Mouse (Mus musculus) heart, postnatal 25 days (tissue): ENCODE results near the gene Themis2. TPM values are rescaled to one million over a fixed set of nuclear protein-coding genes. Genes with fewer than 3 reads are reported as not detected.

Experiments used
- DNase-seq: peaks from one replicate; pipeline ENCODE4 v3.0.0; 2022; ENCODE audit warnings: low spot score
- intact Hi-C: fragments of 180-260 bp; cut with DNase I; formaldehyde crosslinking; loops from one replicate; pipeline ENCODE4 v1.15.1; 2025
- total RNA-seq, 2 experiments: library from RNA; stranded (reverse); gene quantifications; 2 replicates each; pipeline ENCODE4 v1.2.3; 2021

Themis2 gene
- 1 to 10 TPM; 1.9 to 2.0 TPM for total RNA-seq

- intact Hi-C loops: no loop called here
- DNase-seq: peak; percentile 54
These were observed at the start of gene Themis2 for GRCm38 (mm10) chr4:132796196-132796886. Gene Themis2, minus strand, starts transcription at chr4:132796387.

DNA sequence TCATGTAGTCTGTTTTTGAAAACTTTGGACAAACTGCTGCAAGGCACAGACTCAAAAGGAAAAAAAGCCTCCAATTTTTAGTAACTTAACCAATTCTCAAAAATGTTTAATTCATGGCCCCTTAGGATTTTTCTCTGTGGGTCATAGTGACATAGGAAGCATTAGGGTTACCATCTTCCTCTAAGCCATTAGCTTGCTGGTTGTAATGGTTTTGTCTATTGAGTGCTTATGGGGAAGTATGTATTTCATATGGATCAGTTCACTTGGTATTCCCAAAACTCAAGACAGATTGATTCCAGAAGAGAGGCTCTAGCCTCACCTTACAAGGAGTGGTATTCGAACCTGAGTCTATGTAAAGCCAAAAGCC is 47.5 kb upstream of the Themis2 start:
- intact Hi-C loops: loop anchor here (2.0 kb wide), 1 partner anchor 85 kb away; no protein-coding TSS in a partner anchor
- DNase-seq: no peak

DNA sequence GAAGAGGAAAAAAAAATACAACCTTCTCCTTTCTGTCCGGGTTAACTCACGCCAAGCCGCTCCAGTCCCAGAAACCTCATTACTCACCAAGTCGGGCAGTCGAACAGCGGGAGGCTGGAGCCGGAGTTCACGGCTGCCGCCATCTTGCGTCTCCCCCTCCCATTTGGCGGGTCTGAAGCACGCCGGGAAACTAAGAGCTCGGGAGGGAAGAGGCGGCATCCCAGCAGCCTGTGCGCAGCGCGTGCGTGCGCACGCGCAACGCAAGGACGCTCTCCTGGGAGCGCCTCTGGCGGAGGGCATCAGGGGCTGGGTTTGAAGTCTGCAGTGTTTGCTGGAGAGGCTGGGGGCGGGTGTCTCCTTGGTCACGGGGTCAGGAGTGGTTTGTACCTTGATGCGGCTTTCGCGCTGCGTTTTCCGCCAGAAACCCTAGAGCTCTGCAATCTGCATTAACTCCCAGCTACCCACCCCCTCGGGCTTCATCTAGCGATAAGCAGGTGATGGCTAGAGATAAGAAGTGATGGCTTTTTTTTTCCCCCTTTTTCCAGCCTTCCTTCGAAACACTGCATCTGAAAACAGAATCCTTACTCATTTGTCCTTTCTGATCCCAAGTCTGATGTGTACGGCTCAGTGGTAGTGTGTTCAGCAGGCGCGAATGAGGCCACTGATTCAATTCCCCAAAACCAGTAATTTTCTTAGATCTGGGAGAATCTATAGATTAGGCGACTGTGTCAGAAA is 47.0 kb upstream of the Themis2 start, which contains the start of gene Ppp1r8:
Ppp1r8 (minus strand) TSS at position 200 of the 735 bp plus-strand sequence.
- peak; percentile 86 for DNase-seq
- intact Hi-C loops: loop anchor here (2.0 kb wide), 1 partner anchor 86 kb away; no protein-coding TSS in a partner anchor

GRCm38 (mm10) chr4:132842281-132842906 is 46.2 kb upstream of the Themis2 start:
- intact Hi-C loops: loop anchor here (2.0 kb wide), 1 partner anchor 86 kb away; no protein-coding TSS in a partner anchor

GRCm38 (mm10) chr4:132841493-132841892 is 45.3 kb upstream of the Themis2 start:
- intact Hi-C loops: no loop called here
- DNase-seq: no peak

More at GRCm38 (mm10) chr4:132842281-132842906, 46.2 kb upstream of the Themis2 start:
- no peak for DNase-seq

DNA sequence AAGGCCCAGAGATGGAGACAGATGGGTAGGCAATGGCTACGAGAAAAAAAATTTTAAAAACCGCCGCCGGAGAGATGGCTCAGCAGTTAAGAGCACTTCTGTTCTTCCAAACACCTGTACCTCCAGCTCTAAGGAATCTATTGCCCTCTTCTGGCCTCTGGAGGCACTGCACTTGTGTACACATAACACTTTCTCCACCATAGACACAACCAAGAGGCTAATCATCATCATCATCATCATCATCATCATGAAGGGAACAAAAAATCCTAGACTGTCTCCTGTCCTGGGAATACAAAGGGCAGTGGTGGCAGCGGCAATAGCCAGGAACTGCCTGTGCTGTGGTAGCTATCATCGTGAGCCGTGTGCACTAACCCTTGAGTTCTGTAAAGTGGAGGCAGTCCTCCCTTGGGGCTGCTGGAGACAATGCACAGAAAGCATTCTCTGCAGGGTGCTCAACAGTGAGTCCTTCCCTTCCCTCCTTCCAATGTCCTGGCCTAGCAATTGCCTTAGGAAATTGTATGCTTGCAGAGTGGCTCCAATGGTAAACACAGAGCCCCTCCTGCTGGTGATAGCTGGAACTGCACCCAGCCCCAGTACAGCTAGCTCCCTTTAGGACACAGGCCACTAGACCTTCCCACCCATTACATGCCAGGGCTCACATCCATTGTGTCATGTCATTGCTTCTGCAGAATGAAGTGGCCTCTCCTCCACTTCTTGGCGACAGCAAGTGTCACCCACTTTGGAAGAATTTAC is 27.6 kb upstream of the Themis2 start:
- intact Hi-C loops: loop anchor here (1.0 kb wide), 1 partner anchor 47 kb away; no protein-coding TSS in a partner anchor
- peak; percentile 36 for DNase-seq

DNA sequence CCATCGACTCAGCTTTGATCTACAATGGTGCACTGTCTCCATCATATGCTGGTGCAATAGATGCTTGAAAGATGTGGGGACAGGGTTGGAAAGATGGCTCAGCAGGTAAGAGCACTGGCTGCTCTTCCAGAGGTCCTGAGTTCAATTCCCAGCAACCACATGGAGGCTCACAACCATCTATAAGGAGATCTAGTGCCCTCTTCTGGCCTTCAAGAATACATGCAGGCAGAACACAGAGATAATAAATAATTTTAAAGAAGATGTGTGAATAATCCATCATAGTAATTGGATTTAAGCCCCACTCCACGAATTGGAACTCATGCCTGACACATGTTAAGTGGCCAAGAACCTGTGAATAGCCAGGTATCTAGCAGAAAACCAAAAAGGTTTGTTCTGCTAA is 22.3 kb upstream of the Themis2 start:
- DNase-seq: no peak
- intact Hi-C loops: no loop called here

DNA sequence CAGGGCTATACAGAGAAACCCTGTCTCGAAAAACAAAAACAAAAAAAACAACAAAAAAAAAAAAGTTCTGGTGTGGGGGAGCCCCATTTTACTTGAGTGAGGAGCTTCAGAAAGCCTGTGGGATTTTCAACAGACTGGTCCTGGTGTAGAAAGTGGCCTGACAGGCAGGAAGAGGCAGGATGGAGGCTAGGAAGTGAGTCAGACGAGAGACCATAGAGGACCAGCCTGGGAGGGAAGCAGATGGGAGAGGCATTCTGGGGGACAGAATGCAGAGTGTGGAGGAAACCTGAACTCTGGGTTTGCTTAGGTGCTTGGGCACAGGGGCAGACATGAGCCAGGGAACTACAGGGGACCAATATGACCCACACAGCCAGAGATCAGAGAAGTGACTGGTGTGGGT is 20.7 kb upstream of the Themis2 start:
- no peak for DNase-seq
- intact Hi-C loops: no loop called here

GRCm38 (mm10) chr4:132816404-132816803 is 20.2 kb upstream of the Themis2 start:
- DNase-seq: no peak
- intact Hi-C loops: no loop called here

DNA sequence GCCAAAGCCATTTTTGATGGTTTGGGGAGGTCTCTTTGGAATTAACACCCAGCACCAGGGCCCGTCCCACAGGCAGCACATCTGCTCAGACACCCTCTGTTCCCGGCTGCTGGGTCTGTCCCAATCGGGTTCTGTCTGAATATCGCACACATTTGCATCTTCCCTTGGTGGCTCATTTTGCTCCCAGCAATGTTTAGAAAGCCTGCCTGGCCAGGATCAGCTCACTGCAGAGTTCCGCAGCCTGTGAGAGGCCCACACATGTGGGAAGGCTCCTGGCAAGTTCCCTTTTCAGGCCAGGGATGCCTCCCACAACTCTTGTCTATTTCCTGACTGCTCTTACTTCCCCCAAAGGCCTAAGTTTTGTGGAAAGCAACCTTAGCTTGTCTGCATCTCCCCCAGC is 13.4 kb upstream of the Themis2 start:
- intact Hi-C loops: no loop called here
- DNase-seq: no peak

GRCm38 (mm10) chr4:132807771-132808641 is 11.8 kb upstream of the Themis2 start:
- intact Hi-C loops: no loop called here
- no peak for DNase-seq

DNA sequence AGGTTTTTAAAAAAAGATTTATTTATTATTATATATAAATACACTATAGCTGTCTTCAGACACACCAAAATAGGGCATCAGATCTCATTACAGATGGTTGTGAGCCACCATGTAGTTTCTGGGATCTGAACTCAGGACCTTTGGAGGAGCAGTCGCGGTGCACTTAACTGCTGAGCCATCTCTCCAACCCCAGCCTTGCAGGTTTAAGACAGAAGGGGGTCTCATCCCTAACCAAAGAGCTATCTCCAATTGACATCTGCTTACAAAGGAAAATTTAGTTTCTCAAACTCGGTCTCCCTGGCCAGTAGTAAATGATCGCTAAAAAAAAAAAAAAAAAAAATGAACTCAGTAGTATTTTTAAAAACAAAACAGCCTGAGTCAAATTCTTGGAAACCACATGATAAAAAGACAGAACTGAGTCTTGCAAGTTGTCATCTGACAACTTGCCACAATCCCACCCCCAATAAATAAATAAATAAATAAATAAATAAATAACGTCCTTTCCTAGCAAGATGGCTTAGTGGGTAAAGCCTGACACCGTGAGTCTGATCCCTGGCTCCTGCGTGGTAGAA is 10.5 kb upstream of the Themis2 start:
- no peak for DNase-seq
- intact Hi-C loops: no loop called here

GRCm38 (mm10) chr4:132805599-132806197 is 9.5 kb upstream of the Themis2 start:
- no peak for DNase-seq

DNA sequence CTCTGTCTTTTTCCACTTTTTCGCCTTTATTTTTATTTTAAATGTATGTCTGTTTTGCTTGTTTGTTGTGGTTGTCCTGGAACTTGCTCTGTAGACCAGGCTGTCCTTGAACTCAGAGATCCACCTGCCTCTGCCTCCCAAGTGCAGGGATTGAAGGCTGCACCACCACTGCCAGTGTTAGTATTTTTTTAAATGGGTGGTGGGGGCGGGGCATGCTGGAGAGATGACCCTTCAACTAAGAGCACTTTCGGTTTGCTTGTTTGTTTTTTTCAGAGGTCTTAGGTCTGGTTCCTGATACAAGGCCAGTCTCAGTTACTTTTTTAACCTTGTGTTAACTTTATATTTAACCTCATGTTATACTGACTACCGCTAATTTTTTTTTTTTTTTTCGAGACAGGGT is 9.0 kb upstream of the Themis2 start:
- intact Hi-C loops: no loop called here
- DNase-seq: no peak

More at GRCm38 (mm10) chr4:132805599-132806197, 9.5 kb upstream of the Themis2 start:
- intact Hi-C loops: no loop called here

DNA sequence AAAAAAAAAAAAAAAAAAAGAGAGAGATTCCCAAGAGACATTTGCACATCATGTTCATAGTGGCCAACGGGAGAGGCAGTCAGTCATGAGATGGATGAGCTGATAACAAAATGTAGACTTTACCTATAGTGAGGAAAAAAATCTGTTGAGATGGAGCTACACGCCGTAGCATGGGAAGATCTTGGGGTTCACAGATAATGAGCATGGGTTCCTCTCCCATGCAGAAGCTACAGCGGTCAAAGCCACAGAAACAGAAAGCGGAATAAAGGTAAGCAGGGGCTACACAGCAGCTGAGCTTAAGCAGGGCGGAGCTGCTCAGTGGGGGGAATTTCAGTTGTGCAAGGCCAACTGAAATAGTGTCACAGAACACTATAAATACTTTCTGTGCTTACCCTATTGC is 8.1 kb upstream of the Themis2 start:
- DNase-seq: no peak
- intact Hi-C loops: no loop called here

GRCm38 (mm10) chr4:132803876-132804275 is 7.7 kb upstream of the Themis2 start:
- intact Hi-C loops: no loop called here
- no peak for DNase-seq

DNA sequence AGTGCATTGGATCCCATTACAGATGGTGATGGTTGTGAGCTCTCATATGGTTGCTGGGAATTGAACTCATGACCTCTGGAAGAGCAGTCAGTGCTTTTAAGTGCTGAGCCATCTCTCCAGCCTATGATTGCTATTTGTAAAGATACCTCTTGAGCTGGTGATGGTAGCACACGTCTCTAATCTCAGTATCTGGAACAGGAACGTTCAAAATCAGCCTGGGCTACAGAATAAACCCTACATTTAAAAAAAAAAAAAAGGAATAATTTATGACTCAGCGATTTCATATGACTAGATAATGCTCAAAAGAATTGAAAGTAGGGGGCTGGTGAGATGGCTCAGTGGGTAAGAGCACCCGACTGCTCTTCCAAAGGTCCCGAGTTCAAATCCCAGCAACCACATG is 7.0 kb upstream of the Themis2 start:
- DNase-seq: no peak
- intact Hi-C loops: no loop called here

DNA sequence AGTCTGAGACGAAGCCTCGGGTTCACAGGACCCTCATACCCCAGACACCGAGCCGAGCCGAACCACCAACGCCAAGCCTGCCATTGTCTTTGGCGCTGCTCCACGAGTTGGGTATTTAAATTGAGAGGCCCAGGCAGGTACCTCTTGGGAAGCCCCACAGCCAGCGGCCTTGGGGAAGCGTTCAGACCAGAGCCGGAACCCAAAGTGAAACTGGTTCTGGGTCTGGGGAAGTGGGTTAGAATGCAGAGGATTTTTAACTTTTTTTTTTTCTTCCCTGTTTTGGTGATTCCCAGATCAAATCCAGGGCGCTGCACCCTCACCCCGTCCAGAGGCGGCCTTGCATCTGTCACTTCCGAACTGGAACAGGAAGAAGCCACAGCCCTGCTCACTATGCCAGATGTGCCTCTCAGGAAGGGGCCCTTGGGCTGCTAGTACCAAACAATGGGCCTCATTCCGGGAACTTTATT is 6.0 kb upstream of the Themis2 start:
- intact Hi-C loops: no loop called here
- peak; percentile 46 for DNase-seq
